Mouse (Mus musculus): ENCODE data around the gene Hist2h2be. TPM values are rescaled to one million over a fixed set of nuclear protein-coding genes. Genes with fewer than 3 reads are reported as not detected.
"Not testable (repeated sequence)": the region's sequence is repeated elsewhere in the genome, so short reads cannot be mapped to it uniquely, and the experiment has no call there.

Gene Hist2h2be
- total and polyA plus RNA-seq, 3 experiments, result 2.3 to 3.8 (median 2.9) TPM

DNA sequence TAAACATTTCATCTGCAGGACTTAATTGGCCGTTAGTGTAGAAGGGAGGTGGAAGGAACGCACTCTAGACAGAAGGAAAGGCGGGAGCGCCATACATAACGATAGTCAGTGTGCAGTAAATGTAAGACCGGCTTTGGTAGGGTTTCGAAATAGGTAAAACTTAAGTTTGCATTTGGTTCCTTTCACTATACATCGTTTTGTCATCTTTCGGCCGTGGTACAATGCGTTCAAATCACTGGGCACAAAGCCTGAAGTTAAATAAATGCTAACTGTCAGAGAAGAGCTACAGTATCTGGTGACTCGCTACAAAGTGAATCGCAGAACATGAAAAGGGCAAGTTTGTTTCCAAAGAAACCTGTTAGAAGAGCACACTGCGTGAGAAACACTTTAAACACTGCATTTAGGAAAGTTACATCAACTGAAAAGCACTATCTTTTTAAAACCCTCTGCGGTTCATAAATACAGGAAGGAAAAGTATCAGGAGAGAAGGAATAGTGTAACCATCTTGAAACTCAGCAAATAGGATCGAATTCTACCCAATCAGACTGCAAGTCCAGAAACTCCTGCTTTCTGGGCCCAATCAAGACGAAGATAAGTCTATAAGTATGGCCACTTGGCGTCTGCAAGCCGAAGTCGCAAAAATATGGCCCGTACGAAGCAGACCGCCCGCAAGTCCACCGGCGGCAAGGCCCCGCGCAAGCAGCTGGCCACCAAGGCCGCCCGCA lies 47.3 kb downstream of the Hist2h2be start, which contains the start of gene Hist2h3b (continued):
- TF ChIP-seq HCFC1 (IDR thresholded peaks at IDR 0.05; ENCODE audit: low read depth, low read length), result no peak; the same call in 1 of the 2 replicates
- peak; percentile 57; the same call in 1 of the 2 replicates for TF ChIP-seq CHD2 (IDR thresholded peaks at IDR 0.05; ENCODE audit: low read length)
- TF ChIP-seq MAFK (IDR thresholded peaks at IDR 0.05; ENCODE audit: insufficient replicate concordance, low read length), result 0 out of 2 replicates have a peak, but pooled peaks have one; percentile 31
- 0 out of 2 replicates have a peak, but pooled peaks have one; percentile 34 for TF ChIP-seq ELF1 (IDR thresholded peaks at IDR 0.05; ENCODE audit: low read depth, low read length)
- no peak for TF ChIP-seq RCOR1 (conservative IDR thresholded peaks at IDR 0.05; ENCODE audit: low read depth, low read length)
- 0 out of 2 replicates have a peak, but pooled peaks have one; percentile 15 for TF ChIP-seq IRF4 (IDR thresholded peaks at IDR 0.05; ENCODE audit: low read depth, low read length)
- TF ChIP-seq ZKSCAN1 (IDR thresholded peaks at IDR 0.05; ENCODE audit: borderline replicate concordance, low read depth, low read length), result no peak
- TF ChIP-seq ZNF384 (IDR thresholded peaks at IDR 0.05; ENCODE audit: low read depth, low read length), result no peak
- peak; percentile 94 for TF ChIP-seq POLR2AphosphoS2 (IDR thresholded peaks at IDR 0.05; ENCODE audit: low read depth, low read length)
- 0 out of 2 replicates have a peak, but pooled peaks have one; percentile 10 for TF ChIP-seq NRF1 (IDR thresholded peaks at IDR 0.05; ENCODE audit: low read depth, low read length)
- TF ChIP-seq JUND (conservative IDR thresholded peaks at IDR 0.05; ENCODE audit: low read depth, low read length), result no peak
- TF ChIP-seq SMC3 (IDR thresholded peaks at IDR 0.05; ENCODE audit: low read depth, low read length), result no peak

DNA sequence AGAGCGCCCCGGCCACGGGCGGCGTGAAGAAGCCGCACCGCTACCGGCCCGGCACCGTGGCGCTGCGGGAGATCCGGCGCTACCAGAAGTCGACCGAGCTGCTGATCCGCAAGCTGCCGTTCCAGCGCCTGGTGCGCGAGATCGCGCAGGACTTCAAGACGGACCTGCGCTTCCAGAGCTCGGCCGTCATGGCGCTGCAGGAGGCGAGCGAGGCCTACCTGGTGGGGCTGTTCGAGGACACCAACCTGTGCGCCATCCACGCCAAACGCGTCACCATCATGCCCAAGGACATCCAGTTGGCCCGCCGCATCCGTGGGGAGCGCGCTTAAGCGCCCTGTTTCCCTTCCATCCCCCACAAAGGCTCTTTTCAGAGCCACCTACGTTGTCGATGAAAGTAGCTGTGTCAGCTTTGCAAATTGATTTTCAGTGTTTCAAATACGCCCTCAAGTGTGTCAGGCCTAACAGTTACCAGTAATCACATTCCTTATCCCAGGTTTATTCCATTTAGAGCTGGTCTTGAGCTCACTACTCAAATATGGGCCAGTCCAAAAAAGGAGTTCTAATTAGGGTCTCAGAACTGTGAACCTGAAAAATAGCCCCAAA lies 48.0 kb downstream of the Hist2h2be start:
- peak overlapping the region; percentile 64 for H3K4me2 ChIP-seq (ENCODE audit: insufficient read depth, low read depth, poor library complexity, severe bottlenecking)
- dilution Hi-C loops (cut with MboI; ENCODE audit: extremely low pct_ligation_motif_present, extremely low pct_unique_long_range_greater_than_20kb, low sequenced_read_pairs); DNase-seq (ENCODE audit: extremely low read depth); H3K79me2 ChIP-seq (replicated peaks; ENCODE audit: control insufficient read depth, extremely low read depth, insufficient read depth, poor library complexity, severe bottlenecking); in situ Hi-C loops (cut with MboI; ENCODE audit: low pct_ligation_motif_present, low pct_unique_long_range_greater_than_20kb, low sequenced_read_pairs); H3K27me3 ChIP-seq (replicated peaks); H3K9me3 ChIP-seq (replicated peaks; ENCODE audit: low read length); H3K36me3 ChIP-seq (replicated peaks in 1 of 2; ENCODE audit: control insufficient read depth in 1 of 2, insufficient read depth in 1 of 2, low read length in 1 of 2): not testable (repeated sequence)
- peak overlapping the region; percentile 49 to 69 (median 65) for H3K4me3 ChIP-seq (replicated peaks in 1 of 3; ENCODE audit: low read depth in 2 of 3, low read length in 2 of 3, poor library complexity in 1 of 3)
- peak overlapping the region; percentile 98 for H3K9ac ChIP-seq (ENCODE audit: insufficient read depth, low read depth)
- TF ChIP-seq ZMIZ1 (IDR thresholded peaks at IDR 0.05; ENCODE audit: low read depth, low read length) (peak; percentile 18; the same call in 1 of the 2 replicates), RCOR1 (conservative IDR thresholded peaks at IDR 0.05; ENCODE audit: low read depth, low read length) (0 out of 2 replicates have a peak, but pooled peaks have one; percentile 1), POLR2A (IDR thresholded peaks at IDR 0.05; ENCODE audit: low read depth, low read length) (peak; percentile 82; the same call in 1 of the 2 replicates), UBTF (IDR thresholded peaks at IDR 0.05; ENCODE audit: low read depth, low read length) (peak; percentile 79; the same call in 1 of the 2 replicates), NELFE (IDR thresholded peaks at IDR 0.05; ENCODE audit: low read depth, low read length) (peak; percentile 63)
- H3K4me1 ChIP-seq (ENCODE audit: control insufficient read depth in 1 of 2, insufficient read depth in 2 of 2), result peaks cover 0 to 37% of the 10 kb centered on the region in 2 experiments; a peak in 3 of 4 replicates
- H3K27ac ChIP-seq (ENCODE audit: insufficient read depth, low read depth), result peak overlapping the region; percentile 98
